Mouse (Mus musculus) testis, adult 2 months (tissue): ENCODE data around the gene Slc12a8.

Source experiments
- CTCF ChIP-seq: fragments of 200-500 bp; IDR thresholded peaks from 2 replicates; pipeline ENCODE4 v1.5.1; 2012; ENCODE audit warnings: low read depth, mild to moderate bottlenecking, inconsistent platforms, low read length, moderate library complexity; ENCODE audit not compliant: control insufficient read depth, insufficient read depth, insufficient replicate concordance
- POLR2A ChIP-seq: fragments of 200-500 bp; IDR thresholded peaks from 2 replicates; pipeline ENCODE4 v1.6.1; 2012; ENCODE audit warnings: low read depth, mild to moderate bottlenecking, inconsistent platforms, low read length, moderate library complexity; ENCODE audit not compliant: control insufficient read depth

DNA sequence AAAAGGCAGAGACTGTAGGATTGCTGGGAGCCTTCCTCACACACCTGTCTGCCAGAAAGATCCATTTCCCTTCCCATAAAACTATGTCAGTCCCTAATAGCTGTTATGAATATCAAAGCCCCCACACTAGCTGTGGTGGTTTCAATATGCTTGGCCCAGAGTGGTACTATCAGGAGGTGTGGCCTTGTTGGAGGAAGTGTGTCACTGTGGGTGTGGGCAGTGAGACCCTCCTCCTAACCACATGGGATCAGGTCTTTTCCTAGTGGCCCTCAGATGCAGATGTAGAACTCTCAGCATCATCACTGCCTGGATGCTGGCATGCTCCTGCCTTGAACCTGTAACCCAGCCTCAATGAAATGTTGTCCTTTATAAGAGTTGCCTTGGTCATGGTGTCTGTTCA lies 164.5 kb downstream of the Slc12a8 start:
- TF ChIP-seq CTCF = no peak
- no peak for TF ChIP-seq POLR2A
